Mouse (Mus musculus) stomach, postnatal 0 days (tissue): Measurements from ENCODE around the gene Bid. TPM values are rescaled to one million over a fixed set of nuclear protein-coding genes. Genes with fewer than 3 reads are reported as not detected.

Experiments
- ATAC-seq: fragments of 200-750 bp; cut with Nextera tagmentation; 2 replicates; pipeline ENCODE4 v1.8.0; 2017; ENCODE audit not compliant: low FRiP score, low TSS enrichment
- DNase-seq: peaks from one replicate; pipeline ENCODE4 v3.0.0-alpha.2; 2016; ENCODE audit warnings: low spot score
- H3K27ac ChIP-seq: fragments of 300-500 bp; sonication (generic); replicated peaks from 2 replicates; pipeline ENCODE4 v1.5.1; 2014; ENCODE audit warnings: mild to moderate bottlenecking, control low read depth
- H3K27me3 ChIP-seq: fragments of 300-500 bp; sonication (generic); 2 replicates; pipeline ENCODE4 v1.6.1; 2014; ENCODE audit warnings: low read length; ENCODE audit not compliant: control insufficient read depth, insufficient read depth
- H3K36me3 ChIP-seq: fragments of 300-500 bp; sonication (generic); 2 replicates; pipeline ENCODE4 v1.6.1; 2014; ENCODE audit warnings: low read length, mixed read lengths; ENCODE audit not compliant: control insufficient read depth, insufficient read depth
- H3K4me1 ChIP-seq: fragments of 300-500 bp; sonication (generic); replicated peaks from 2 replicates; pipeline ENCODE4 v1.6.1; 2014; ENCODE audit warnings: antibody characterized with exemption; ENCODE audit not compliant: control insufficient read depth, insufficient read depth
- H3K4me2 ChIP-seq: fragments of 300-500 bp; sonication (generic); replicated peaks from 2 replicates; pipeline ENCODE4 v1.6.1; 2014; ENCODE audit warnings: low read depth, mild to moderate bottlenecking, control low read depth, moderate library complexity
- H3K4me3 ChIP-seq: fragments of 300-500 bp; sonication (generic); 2 replicates; pipeline ENCODE4 v1.5.1; 2014; ENCODE audit warnings: low read depth, low read length, control low read depth
- H3K9ac ChIP-seq: fragments of 300-500 bp; sonication (generic); 2 replicates; pipeline ENCODE4 v1.6.1; 2014; ENCODE audit warnings: mild to moderate bottlenecking, low read length, control low read depth, mixed read lengths
- H3K9me3 ChIP-seq: fragments of 300-500 bp; sonication (generic); 2 replicates; pipeline ENCODE4 v1.6.1; 2016; ENCODE audit warnings: low read length; ENCODE audit not compliant: control insufficient read depth
- CTCF ChIP-seq: IDR thresholded peaks from 2 replicates; pipeline ENCODE4 v1.5.1; 2016; ENCODE audit warnings: antibody characterized with exemption, low read depth, mild to moderate bottlenecking, moderate library complexity
- EP300 ChIP-seq: optimal IDR thresholded peaks from 2 replicates; pipeline ENCODE3; 2016; ENCODE audit warnings: antibody characterized with exemption
- WGBS: fragments of 180-500 bp; shearing (Covaris S2); extraction: QIAGEN DNeasy Blood & Tissue Kit; methylation state at CpG from one replicate; pipeline ENCODE4 v1.1.7; 2014; 5-methylcytosine and 5-hydroxymethylcytosine counted together
- polyA plus RNA-seq: library from polyadenylated mRNA; unstranded; fragments of >200 nt; fragmentation: Nextera tagmentation; extraction: Ambion mirVana; gene quantifications from 2 replicates; pipeline ENCODE4 v1.2.1, GENCODE M21; 2015

Gene Bid
- polyA plus RNA-seq, 1 experiment from 2014 or later, result 21.6 TPM

DNA sequence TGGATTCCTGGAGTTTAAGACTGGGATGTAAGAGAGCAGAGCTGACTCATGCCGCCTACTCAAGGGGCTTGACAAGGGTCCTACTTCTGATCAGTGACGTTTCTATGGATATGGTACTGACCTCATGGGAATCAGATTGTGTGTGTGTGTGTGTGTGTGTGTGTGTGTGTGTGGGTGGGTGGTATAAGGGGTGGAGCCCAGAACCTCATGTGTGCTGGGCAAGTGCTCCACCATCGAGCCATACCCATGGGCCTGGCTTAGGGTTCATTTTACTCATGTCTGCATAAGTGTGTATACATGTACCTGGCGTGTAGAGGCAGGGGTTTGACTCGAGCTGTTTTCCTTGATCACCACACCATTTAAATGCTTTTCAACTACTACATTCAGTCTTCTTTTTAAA is 27.3 kb upstream of the Bid start:
- Histone ChIP-seq H3K4me3 (no peak overlapping the region), H3K27me3 (no peaks in the 10 kb centered on the region), H3K4me2 (no peak overlapping the region), H3K36me3 (0 out of 2 replicates have a peak, but pooled peaks cover 2% of the 10 kb centered on the region), H3K9ac (no peak overlapping the region), H3K4me1 (no peaks in the 10 kb centered on the region), H3K9me3 (no peaks in the 10 kb centered on the region), H3K27ac (no peak overlapping the region)
- no peak for TF ChIP-seq EP300
- TF ChIP-seq CTCF, result no peak
- 80% methylated on average over 5 of the region's 5 CpGs for WGBS
- ATAC-seq (no peak), DNase-seq (no peak)

GRCm38 (mm10) chr6:120943551-120943950 is 26.9 kb upstream of the Bid start:
- Histone ChIP-seq H3K36me3 (0 out of 2 replicates have a peak, but pooled peaks cover 2% of the 10 kb centered on the region), H3K4me1 (no peaks in the 10 kb centered on the region), H3K9ac (no peak overlapping the region), H3K27ac (no peak overlapping the region), H3K27me3 (no peaks in the 10 kb centered on the region), H3K9me3 (no peaks in the 10 kb centered on the region), H3K4me2 (no peak overlapping the region), H3K4me3 (no peak overlapping the region)
- 68% methylated on average over 10 of the region's 10 CpGs for WGBS
- ATAC-seq, result no peak
- DNase-seq, result no peak
- no peak for TF ChIP-seq EP300
- no peak for TF ChIP-seq CTCF

GRCm38 (mm10) chr6:120943079-120943478 is 26.4 kb upstream of the Bid start:
- DNase-seq (no peak), ATAC-seq (no peak)
- no peaks in the 10 kb centered on the region for H3K4me1 ChIP-seq
- H3K27ac ChIP-seq, result no peak overlapping the region
- no peak overlapping the region for H3K9ac ChIP-seq
- no peak overlapping the region for H3K4me3 ChIP-seq
- TF ChIP-seq EP300 (no peak), CTCF (no peak)
- no peaks in the 10 kb centered on the region for H3K9me3 ChIP-seq
- no peaks in the 10 kb centered on the region for H3K27me3 ChIP-seq
- H3K36me3 ChIP-seq, result 0 out of 2 replicates have a peak, but pooled peaks cover 2% of the 10 kb centered on the region
- H3K4me2 ChIP-seq, result no peak overlapping the region
- 78% methylated on average over 2 of the region's 2 CpGs for WGBS

DNA sequence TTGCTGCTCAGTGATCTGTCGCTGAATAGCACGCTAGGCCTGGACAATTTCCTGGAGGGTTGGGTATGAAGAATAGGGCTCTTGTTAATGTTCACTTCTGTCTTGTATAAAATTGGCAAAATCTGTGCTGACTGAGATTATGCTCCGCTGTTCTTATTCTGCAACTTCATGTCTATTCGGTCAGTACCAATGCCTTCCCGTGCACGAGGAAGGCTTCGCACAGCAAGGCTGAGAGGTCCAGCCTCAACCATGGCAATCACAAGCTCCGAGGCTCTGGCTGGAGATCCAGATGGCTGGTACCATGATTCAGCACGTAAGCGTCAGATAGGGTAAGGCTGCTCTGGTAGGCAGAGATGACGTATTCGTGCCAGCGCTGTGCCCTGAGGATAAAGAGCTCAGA is 24.9 kb upstream of the Bid start:
- no peaks in the 10 kb centered on the region for H3K27me3 ChIP-seq
- no peaks in the 10 kb centered on the region for H3K4me1 ChIP-seq
- no peak overlapping the region for H3K4me3 ChIP-seq
- DNase-seq, result no peak
- no peak overlapping the region for H3K9ac ChIP-seq
- no peaks in the 10 kb centered on the region for H3K9me3 ChIP-seq
- no peak overlapping the region for H3K4me2 ChIP-seq
- no peak overlapping the region for H3K27ac ChIP-seq
- no peak for ATAC-seq
- 0 out of 2 replicates have a peak, but pooled peaks cover 2% of the 10 kb centered on the region for H3K36me3 ChIP-seq
- TF ChIP-seq CTCF, result no peak
- TF ChIP-seq EP300, result no peak
- 91% methylated on average over 13 of the region's 13 CpGs for WGBS

DNA sequence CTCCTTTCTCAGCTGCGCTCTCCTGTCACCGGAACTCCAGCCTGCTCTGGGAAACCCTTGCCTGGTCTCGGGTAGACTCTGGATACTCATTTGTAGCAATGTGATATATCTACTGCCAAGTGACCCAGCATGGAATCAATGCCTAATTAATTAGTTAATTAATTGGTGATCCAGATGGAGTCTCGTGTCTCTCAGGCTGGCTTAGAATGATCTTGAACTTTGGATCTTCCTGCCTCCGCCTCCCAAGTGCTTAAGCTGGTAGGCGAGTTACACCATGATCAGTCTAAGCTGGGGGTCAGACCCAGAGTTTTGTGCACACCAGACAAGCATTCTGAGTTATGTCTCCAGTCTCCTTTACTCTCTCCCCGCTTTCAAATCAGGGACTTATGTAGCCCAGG is 24.4 kb upstream of the Bid start:
- 82% methylated on average over 7 of the region's 7 CpGs for WGBS
- Histone ChIP-seq H3K9me3 (no peaks in the 10 kb centered on the region), H3K27ac (no peak overlapping the region), H3K4me2 (no peak overlapping the region), H3K36me3 (0 out of 2 replicates have a peak, but pooled peaks cover under 1% of the 10 kb centered on the region), H3K4me1 (no peaks in the 10 kb centered on the region), H3K4me3 (no peak overlapping the region), H3K27me3 (no peaks in the 10 kb centered on the region), H3K9ac (no peak overlapping the region)
- TF ChIP-seq EP300 (no peak), CTCF (no peak)
- DNase-seq (no peak), ATAC-seq (no peak)

DNA sequence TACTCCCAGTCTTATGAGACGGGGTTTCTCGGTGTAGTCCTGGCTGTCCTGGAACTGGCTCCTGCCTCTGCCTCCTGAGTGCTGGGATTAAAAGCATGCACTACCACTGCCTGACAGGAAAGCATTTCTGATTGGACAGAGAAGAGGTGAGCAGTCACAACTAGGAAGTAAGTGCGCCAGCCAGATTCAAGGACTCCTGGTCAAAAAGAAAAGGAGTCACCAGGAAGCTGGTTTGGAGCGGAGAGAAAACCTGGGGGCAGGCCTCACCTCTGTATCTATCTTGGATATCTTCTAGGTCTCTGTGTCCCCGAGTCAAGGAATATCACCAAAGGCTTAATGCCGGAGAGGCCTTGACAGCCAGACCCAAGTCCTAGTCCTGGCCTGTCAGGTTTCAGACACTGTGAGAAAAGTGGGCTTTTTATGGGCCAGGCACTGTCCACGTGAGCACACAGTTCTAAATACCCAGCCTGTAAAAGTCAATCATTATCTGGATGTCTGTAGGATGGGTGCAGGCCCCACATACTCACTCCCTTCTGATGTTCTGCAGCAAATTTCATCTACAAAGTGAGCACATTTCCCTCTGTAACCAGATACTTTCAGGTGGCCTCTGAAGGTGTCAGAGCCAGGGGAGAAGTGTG is 23.9 kb upstream of the Bid start:
- Histone ChIP-seq H3K9me3 (no peaks in the 10 kb centered on the region), H3K27ac (no peak overlapping the region), H3K4me1 (no peaks in the 10 kb centered on the region), H3K36me3 (no peaks in the 10 kb centered on the region), H3K4me3 (no peak overlapping the region), H3K4me2 (no peak overlapping the region), H3K27me3 (no peaks in the 10 kb centered on the region), H3K9ac (no peak overlapping the region)
- TF ChIP-seq CTCF (no peak), EP300 (no peak)
- DNase-seq, result no peak
- ATAC-seq, result no peak
- WGBS, result 90% methylated on average over 7 of the region's 7 CpGs
